Mouse (Mus musculus): ENCODE measurements around the gene Nos1ap. TPM values are rescaled to one million over a fixed set of nuclear protein-coding genes. Genes with fewer than 3 reads are reported as not detected.

Nos1ap gene
- polyA plus RNA-seq, 1 experiment: 1.6 TPM

- Histone ChIP-seq H3K4me1 (ENCODE audit: control insufficient read depth, insufficient read depth, low read length) (no peaks in the 10 kb centered on the region), H3K4me3 (ENCODE audit: insufficient read depth, low read length) (no peak overlapping the region), H3K27ac (ENCODE audit: insufficient read depth, low read depth, low read length) (no peak overlapping the region)
- TF ChIP-seq POLR2A (IDR thresholded peaks at IDR 0.05; ENCODE audit: borderline replicate concordance, low read depth, low read length) (no peak), CTCF (IDR thresholded peaks at IDR 0.05; ENCODE audit: low read depth, low read length) (no peak)
These were observed 157.4 kb downstream of the Nos1ap start for GRCm38 (mm10) chr1:170432288-170432687.

DNA sequence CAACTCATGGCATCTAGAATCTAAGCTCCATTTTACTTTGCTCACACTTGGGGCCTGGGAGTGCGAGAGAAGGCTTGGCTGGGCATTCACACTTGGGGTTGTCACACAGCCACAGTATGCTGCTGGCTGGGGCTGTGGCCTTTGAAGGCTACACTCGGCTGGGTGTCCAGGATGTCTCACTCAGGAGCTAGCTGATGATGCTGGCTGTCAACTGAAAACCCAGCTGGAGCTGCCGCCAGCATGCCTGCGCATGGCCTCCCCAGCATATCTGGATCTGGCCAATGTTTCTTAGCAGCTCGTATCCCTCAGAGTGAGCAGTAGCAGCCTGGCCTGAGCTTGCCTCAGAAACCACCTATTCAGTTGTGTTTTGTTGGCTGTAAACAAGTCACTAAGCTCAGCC lies 158.3 kb downstream of the Nos1ap start:
- Histone ChIP-seq H3K27ac (ENCODE audit: insufficient read depth, low read depth, low read length) (no peak overlapping the region), H3K4me3 (ENCODE audit: insufficient read depth, low read length) (no peak overlapping the region), H3K4me1 (ENCODE audit: control insufficient read depth, insufficient read depth, low read length) (no peaks in the 10 kb centered on the region)
- TF ChIP-seq POLR2A (IDR thresholded peaks at IDR 0.05; ENCODE audit: borderline replicate concordance, low read depth, low read length): no peak
- TF ChIP-seq CTCF (IDR thresholded peaks at IDR 0.05; ENCODE audit: low read depth, low read length): no peak

- TF ChIP-seq POLR2A (IDR thresholded peaks at IDR 0.05; ENCODE audit: borderline replicate concordance, low read depth, low read length): no peak
- no peak for TF ChIP-seq CTCF (IDR thresholded peaks at IDR 0.05; ENCODE audit: low read depth, low read length)
- no peak overlapping the region for H3K27ac ChIP-seq (ENCODE audit: insufficient read depth, low read depth, low read length)
- no peak overlapping the region for H3K4me3 ChIP-seq (ENCODE audit: insufficient read depth, low read length)
- no peaks in the 10 kb centered on the region for H3K4me1 ChIP-seq (ENCODE audit: control insufficient read depth, insufficient read depth, low read length)
These were observed 159.0 kb downstream of the Nos1ap start for GRCm38 (mm10) chr1:170430660-170431059.

- Histone ChIP-seq H3K27ac (ENCODE audit: insufficient read depth, low read depth, low read length) (no peak overlapping the region), H3K4me1 (ENCODE audit: control insufficient read depth, insufficient read depth, low read length) (no peaks in the 10 kb centered on the region), H3K4me3 (ENCODE audit: insufficient read depth, low read length) (no peak overlapping the region)
- TF ChIP-seq CTCF (IDR thresholded peaks at IDR 0.05; ENCODE audit: low read depth, low read length) (no peak), POLR2A (IDR thresholded peaks at IDR 0.05; ENCODE audit: borderline replicate concordance, low read depth, low read length) (no peak)
These were observed 160.0 kb downstream of the Nos1ap start for GRCm38 (mm10) chr1:170429656-170430055.

GRCm38 (mm10) chr1:170428141-170428540 lies 161.5 kb downstream of the Nos1ap start:
- Histone ChIP-seq H3K4me3 (ENCODE audit: insufficient read depth, low read length) (no peak overlapping the region), H3K4me1 (ENCODE audit: control insufficient read depth, insufficient read depth, low read length) (no peaks in the 10 kb centered on the region), H3K27ac (ENCODE audit: insufficient read depth, low read depth, low read length) (no peak overlapping the region)
- TF ChIP-seq CTCF (IDR thresholded peaks at IDR 0.05; ENCODE audit: low read depth, low read length) (no peak), POLR2A (IDR thresholded peaks at IDR 0.05; ENCODE audit: borderline replicate concordance, low read depth, low read length) (no peak)

DNA sequence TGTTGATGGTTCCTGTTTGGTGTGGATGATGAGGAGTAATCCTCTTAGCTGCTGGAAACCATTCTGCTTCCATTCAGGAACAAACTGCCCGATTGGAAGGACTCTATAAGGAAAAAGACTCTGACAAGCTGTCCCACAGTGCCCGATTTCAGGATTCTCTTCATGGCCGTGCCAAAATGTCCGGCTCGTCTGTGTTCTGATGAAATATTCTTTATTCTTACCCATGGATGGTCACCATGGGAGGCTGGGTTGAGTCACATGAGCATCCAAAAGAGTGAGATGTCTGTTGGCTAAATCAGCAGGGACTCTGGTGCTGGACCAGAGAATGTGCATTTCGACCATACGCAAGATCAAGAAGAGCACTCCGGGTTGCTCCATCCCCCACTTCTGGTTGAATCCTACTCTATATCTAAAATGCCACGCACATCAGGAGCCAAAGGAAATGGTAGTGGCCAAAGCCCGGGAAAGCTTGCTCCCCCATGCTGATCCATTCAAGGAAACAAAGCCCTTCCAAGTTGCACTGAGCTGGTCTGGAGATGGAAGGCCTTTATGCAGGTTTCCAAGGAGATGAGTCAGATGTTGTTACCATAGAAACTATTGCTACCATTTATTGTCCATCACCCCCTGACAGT lies 165.3 kb downstream of the Nos1ap start:
- TF ChIP-seq POLR2A (IDR thresholded peaks at IDR 0.05; ENCODE audit: borderline replicate concordance, low read depth, low read length): no peak
- TF ChIP-seq CTCF (IDR thresholded peaks at IDR 0.05; ENCODE audit: low read depth, low read length): no peak
- Histone ChIP-seq H3K27ac (ENCODE audit: insufficient read depth, low read depth, low read length) (no peak overlapping the region), H3K4me3 (ENCODE audit: insufficient read depth, low read length) (no peak overlapping the region), H3K4me1 (ENCODE audit: control insufficient read depth, insufficient read depth, low read length) (no peaks in the 10 kb centered on the region)

DNA sequence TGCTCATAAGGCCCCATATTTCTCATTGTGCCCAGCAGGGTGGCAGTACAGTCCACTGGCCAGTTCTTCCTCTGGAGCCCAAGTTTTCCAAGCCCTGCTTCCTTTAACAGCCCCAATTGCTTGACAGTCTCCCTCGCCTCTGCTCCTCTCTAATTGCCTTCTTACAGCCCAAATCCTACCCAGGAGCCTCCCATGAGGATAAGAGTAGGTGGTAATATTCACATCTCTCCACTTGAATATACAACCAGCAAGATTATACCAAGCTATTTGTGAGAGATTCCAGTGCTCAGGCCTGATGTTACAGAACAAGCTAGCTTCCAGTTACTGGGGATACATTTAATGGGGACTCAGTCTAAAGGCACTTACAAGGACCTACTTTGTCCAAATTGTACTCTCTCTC lies 166.6 kb downstream of the Nos1ap start:
- TF ChIP-seq POLR2A (IDR thresholded peaks at IDR 0.05; ENCODE audit: borderline replicate concordance, low read depth, low read length) (no peak), CTCF (IDR thresholded peaks at IDR 0.05; ENCODE audit: low read depth, low read length) (no peak)

DNA sequence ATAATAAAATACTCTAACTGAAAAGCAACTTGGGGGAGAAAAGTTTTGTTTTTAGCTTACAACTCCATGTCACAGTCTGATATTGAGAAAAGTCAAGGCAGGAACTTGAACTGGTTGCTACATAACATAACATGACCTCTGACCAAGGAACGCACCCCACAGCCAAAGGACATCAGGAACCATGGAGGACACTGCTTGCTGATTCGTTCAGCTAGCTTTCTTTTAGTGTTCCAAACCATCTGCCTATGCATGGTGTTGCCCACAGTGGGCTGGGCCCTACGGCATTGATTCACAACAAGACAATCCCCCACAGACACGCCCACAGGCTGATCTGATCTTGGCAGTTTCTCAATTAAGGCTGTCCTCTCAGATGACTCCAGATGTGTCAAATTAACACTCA lies 167.5 kb downstream of the Nos1ap start:
- H3K4me1 ChIP-seq (ENCODE audit: control insufficient read depth, insufficient read depth, low read length): no peaks in the 10 kb centered on the region
- no peak overlapping the region for H3K27ac ChIP-seq (ENCODE audit: insufficient read depth, low read depth, low read length)
- TF ChIP-seq CTCF (IDR thresholded peaks at IDR 0.05; ENCODE audit: low read depth, low read length) (no peak), POLR2A (IDR thresholded peaks at IDR 0.05; ENCODE audit: borderline replicate concordance, low read depth, low read length) (no peak)
- H3K4me3 ChIP-seq (ENCODE audit: insufficient read depth, low read length): no peak overlapping the region

More for the DNA sequence above, 166.6 kb downstream of the Nos1ap start:
- H3K27ac ChIP-seq (ENCODE audit: insufficient read depth, low read depth, low read length): no peak overlapping the region
- H3K4me3 ChIP-seq (ENCODE audit: insufficient read depth, low read length): no peak overlapping the region
- no peaks in the 10 kb centered on the region for H3K4me1 ChIP-seq (ENCODE audit: control insufficient read depth, insufficient read depth, low read length)

DNA sequence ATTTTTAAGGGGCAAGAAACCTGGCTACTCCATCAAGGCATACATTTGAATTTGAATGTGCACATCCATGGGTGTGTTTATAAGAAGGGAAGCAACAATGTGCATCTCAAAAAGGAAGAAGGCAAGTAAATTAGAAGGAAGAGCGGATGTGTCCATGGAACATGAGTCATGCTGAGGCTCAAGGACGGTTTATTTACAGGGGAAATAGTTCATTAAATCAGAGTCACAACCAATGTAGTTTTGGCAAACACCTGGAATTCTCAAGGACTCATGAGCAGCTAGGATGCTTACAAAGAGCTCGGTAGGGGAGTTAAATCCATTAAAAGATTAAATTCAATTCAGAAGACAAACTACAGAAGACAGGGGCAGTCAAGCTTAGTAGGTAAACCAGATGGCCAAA lies 169.7 kb downstream of the Nos1ap start:
- H3K27ac ChIP-seq (ENCODE audit: insufficient read depth, low read depth, low read length): no peak overlapping the region
- no peaks in the 10 kb centered on the region for H3K4me1 ChIP-seq (ENCODE audit: control insufficient read depth, insufficient read depth, low read length)
- H3K4me3 ChIP-seq (ENCODE audit: insufficient read depth, low read length): no peak overlapping the region
- TF ChIP-seq POLR2A (IDR thresholded peaks at IDR 0.05; ENCODE audit: borderline replicate concordance, low read depth, low read length): no peak
- no peak for TF ChIP-seq CTCF (IDR thresholded peaks at IDR 0.05; ENCODE audit: low read depth, low read length)

DNA sequence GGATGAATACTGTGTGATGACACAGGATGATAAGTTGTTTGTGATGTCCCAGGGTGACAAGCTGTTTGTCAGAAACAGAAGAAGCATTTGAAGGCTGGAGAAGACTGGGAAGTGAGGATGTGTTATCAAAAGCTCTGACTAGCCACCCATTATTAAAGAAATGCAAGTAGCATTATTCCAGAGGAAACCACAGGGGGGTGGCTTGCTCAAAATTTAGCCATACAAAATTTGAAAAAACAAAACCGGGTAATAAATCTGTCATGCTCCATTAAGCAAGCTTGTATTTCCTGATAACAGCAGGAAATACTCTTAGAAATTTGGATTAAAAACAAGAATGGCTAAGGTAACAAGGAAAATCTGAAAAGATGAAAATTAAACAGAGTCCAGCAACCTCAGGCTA lies 171.5 kb downstream of the Nos1ap start:
- Histone ChIP-seq H3K4me1 (ENCODE audit: control insufficient read depth, insufficient read depth, low read length) (no peaks in the 10 kb centered on the region), H3K27ac (ENCODE audit: insufficient read depth, low read depth, low read length) (no peak overlapping the region), H3K4me3 (ENCODE audit: insufficient read depth, low read length) (no peak overlapping the region)
- TF ChIP-seq POLR2A (IDR thresholded peaks at IDR 0.05; ENCODE audit: borderline replicate concordance, low read depth, low read length) (no peak), CTCF (IDR thresholded peaks at IDR 0.05; ENCODE audit: low read depth, low read length) (no peak)
